Mouse (Mus musculus) neural tube, embryonic 13.5 days (tissue): Measurements from ENCODE around the gene 4930426L09Rik. TPM values are rescaled to one million over a fixed set of nuclear protein-coding genes. Genes with fewer than 3 reads are reported as not detected.
"Not testable (repeated sequence)": the region's sequence is repeated elsewhere in the genome, so short reads cannot be mapped to it uniquely, and the experiment has no call there.

Experiments
- ATAC-seq: fragments of 200-750 bp; cut with Nextera tagmentation; 2 replicates; pipeline ENCODE4 v1.8.0; 2017; ENCODE audit warnings: low read depth, mild to moderate bottlenecking, moderate TSS enrichment, moderate library complexity
- H3K27ac ChIP-seq: fragments of 300-500 bp; sonication (generic); replicated peaks from 2 replicates; pipeline ENCODE4 v1.5.1; 2015; ENCODE audit warnings: moderate library complexity, mild to moderate bottlenecking, inconsistent platforms
- H3K27me3 ChIP-seq: fragments of 300-500 bp; sonication (generic); 2 replicates; pipeline ENCODE4 v1.6.1; 2015; ENCODE audit warnings: mild to moderate bottlenecking, inconsistent platforms
- H3K36me3 ChIP-seq: fragments of 300-500 bp; sonication (generic); 2 replicates; pipeline ENCODE4 v1.6.1; 2015; ENCODE audit warnings: mild to moderate bottlenecking, inconsistent platforms
- H3K4me1 ChIP-seq: fragments of 300-500 bp; sonication (generic); replicated peaks from 2 replicates; pipeline ENCODE4 v1.6.1; 2015; ENCODE audit warnings: inconsistent platforms
- H3K4me2 ChIP-seq: fragments of 300-500 bp; sonication (generic); 2 replicates; pipeline ENCODE4 v1.6.1; 2015; ENCODE audit warnings: inconsistent platforms, mild to moderate bottlenecking, moderate library complexity
- H3K4me3 ChIP-seq: fragments of 300-500 bp; sonication (generic); 2 replicates; pipeline ENCODE4 v1.5.1; 2015; ENCODE audit warnings: mild to moderate bottlenecking, inconsistent platforms
- H3K9ac ChIP-seq: fragments of 300-500 bp; sonication (generic); 2 replicates; pipeline ENCODE4 v1.6.1; 2015; ENCODE audit warnings: moderate library complexity, mild to moderate bottlenecking, inconsistent platforms
- H3K9me3 ChIP-seq: fragments of 300-500 bp; sonication (generic); 2 replicates; pipeline ENCODE4 v1.6.1; 2016; ENCODE audit warnings: inconsistent platforms
- WGBS: fragments of 180-500 bp; shearing (Covaris S2); methylation state at CpG from one replicate; pipeline ENCODE4 v1.1.7; 2015; 5-methylcytosine and 5-hydroxymethylcytosine counted together
- polyA plus RNA-seq: library from polyadenylated mRNA; unstranded; fragments of >200 nt; fragmentation: Nextera tagmentation; extraction: Ambion mirVana; gene quantifications from 2 replicates; pipeline ENCODE4 v1.2.1, GENCODE M21; 2015

Gene 4930426L09Rik
- polyA plus RNA-seq, 1 experiment from 2014 or later = 0.74 TPM

DNA sequence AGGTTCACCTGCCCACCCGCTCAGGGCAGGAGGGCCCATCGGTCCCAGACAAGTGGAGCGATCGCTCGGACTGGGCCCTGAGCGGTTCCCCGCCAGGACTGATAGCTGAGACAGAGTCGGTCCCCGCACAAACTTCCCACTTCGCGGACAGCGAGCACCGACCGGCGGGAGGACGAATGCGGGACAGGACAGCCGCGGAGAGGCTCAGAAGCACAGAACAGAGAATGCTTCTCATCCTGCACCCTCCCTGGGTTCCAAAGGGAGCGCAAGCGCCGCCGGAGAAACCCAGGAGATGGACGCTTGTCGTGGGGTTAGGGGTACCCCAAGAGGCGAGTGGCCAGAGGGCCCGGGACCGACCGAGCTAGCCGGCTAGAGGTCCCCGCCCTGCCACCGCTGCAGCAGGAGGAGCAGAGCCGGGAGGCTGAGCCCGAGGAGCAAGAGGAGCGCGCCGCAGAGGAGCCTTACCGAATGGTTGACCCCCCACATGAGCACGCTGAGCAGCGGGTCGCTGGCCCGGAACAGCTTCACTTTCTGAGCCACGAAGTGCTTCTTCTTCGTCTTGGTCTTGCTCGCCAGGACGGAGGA, 664 bp upstream of the 4930426L09Rik start:
- H3K4me1 ChIP-seq = peaks cover 22% of the 10 kb centered on the region
- H3K4me3 ChIP-seq = peak overlapping the region; percentile 58
- peak; percentile 82 for ATAC-seq
- H3K36me3 ChIP-seq = no peaks in the 10 kb centered on the region
- H3K4me2 ChIP-seq = peak overlapping the region; percentile 92
- WGBS = under 1% methylated on average over 46 of the region's 46 CpGs
- H3K27ac ChIP-seq = peak overlapping the region; percentile 90
- H3K9ac ChIP-seq = peak overlapping the region; percentile 76
- H3K27me3 ChIP-seq = no peaks in the 10 kb centered on the region
- no peaks in the 10 kb centered on the region for H3K9me3 ChIP-seq

DNA sequence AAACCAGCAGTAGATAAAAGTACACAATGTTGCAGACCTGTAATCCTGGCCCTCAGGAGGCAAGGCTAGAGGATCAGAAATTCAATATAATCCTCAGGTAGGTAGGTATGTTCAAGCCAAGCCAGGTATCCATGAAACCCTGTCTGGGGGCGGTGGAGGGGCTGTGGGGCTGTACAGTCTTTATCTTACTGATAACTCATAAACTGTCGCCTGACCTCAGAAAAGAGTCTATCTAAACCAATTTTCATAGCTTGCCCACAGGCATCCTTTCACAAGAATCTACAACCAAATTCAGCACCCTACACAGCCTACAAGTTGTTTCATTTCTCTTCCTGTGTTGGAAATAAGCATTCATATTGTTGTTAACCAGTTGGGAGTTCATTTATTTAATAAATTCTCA, 1.3 kb downstream of the 4930426L09Rik start:
- no peak for ATAC-seq
- no peaks in the 10 kb centered on the region for H3K9me3 ChIP-seq
- no peak overlapping the region for H3K4me3 ChIP-seq
- no peak overlapping the region for H3K9ac ChIP-seq
- no peak overlapping the region for H3K4me2 ChIP-seq
- H3K27ac ChIP-seq = no peak overlapping the region
- H3K4me1 ChIP-seq = peaks cover 21% of the 10 kb centered on the region
- H3K27me3 ChIP-seq = no peaks in the 10 kb centered on the region
- WGBS = 85% methylated on average over 2 of the region's 2 CpGs
- no peaks in the 10 kb centered on the region for H3K36me3 ChIP-seq

- no peak overlapping the region for H3K27ac ChIP-seq
- no peak overlapping the region for H3K9ac ChIP-seq
- H3K4me2 ChIP-seq = no peak overlapping the region
- no peaks in the 10 kb centered on the region for H3K9me3 ChIP-seq
- no peaks in the 10 kb centered on the region for H3K4me1 ChIP-seq
- H3K36me3 ChIP-seq = no peaks in the 10 kb centered on the region
- H3K4me3 ChIP-seq = no peak overlapping the region
- no peaks in the 10 kb centered on the region for H3K27me3 ChIP-seq
- WGBS = 85% methylated on average over 10 of the region's 10 CpGs
- no peak for ATAC-seq
Measured at GRCm38 (mm10) chr2:19004801-19005200, 6.7 kb downstream of the 4930426L09Rik start.

- H3K4me2 ChIP-seq = no peak overlapping the region
- H3K27ac ChIP-seq = no peak overlapping the region
- H3K36me3 ChIP-seq = no peaks in the 10 kb centered on the region
- no peak for ATAC-seq
- no peak overlapping the region for H3K4me3 ChIP-seq
- no peaks in the 10 kb centered on the region for H3K4me1 ChIP-seq
- no peaks in the 10 kb centered on the region for H3K27me3 ChIP-seq
- no peak overlapping the region for H3K9ac ChIP-seq
- H3K9me3 ChIP-seq = no peaks in the 10 kb centered on the region
- WGBS = 79% methylated on average over 7 of the region's 7 CpGs
Measured at GRCm38 (mm10) chr2:19006124-19006523, 8.0 kb downstream of the 4930426L09Rik start.

GRCm38 (mm10) chr2:19007580-19007979, 9.4 kb downstream of the 4930426L09Rik start:
- ATAC-seq = no peak
- Histone ChIP-seq H3K4me2 (no peak overlapping the region), H3K36me3 (no peaks in the 10 kb centered on the region), H3K27ac (no peak overlapping the region), H3K9ac (no peak overlapping the region), H3K4me1 (no peaks in the 10 kb centered on the region), H3K9me3 (no peaks in the 10 kb centered on the region), H3K27me3 (no peaks in the 10 kb centered on the region), H3K4me3 (no peak overlapping the region)
- 85% methylated on average over 4 of the region's 4 CpGs for WGBS

- 89% methylated on average over 1 of the region's 1 CpGs for WGBS
- not testable (repeated sequence) for H3K4me3 ChIP-seq
Measured at GRCm38 (mm10) chr2:19010541-19010940, 12.4 kb downstream of the 4930426L09Rik start.

GRCm38 (mm10) chr2:19011443-19011842, 13.3 kb downstream of the 4930426L09Rik start:
- ATAC-seq = no peak
- 88% methylated on average over 6 of the region's 6 CpGs for WGBS
- H3K27me3 ChIP-seq = no peaks in the 10 kb centered on the region

More at GRCm38 (mm10) chr2:19010541-19010940, 12.4 kb downstream of the 4930426L09Rik start:
- H3K27me3 ChIP-seq, H3K9me3 ChIP-seq, H3K27ac ChIP-seq, ATAC-seq, H3K9ac ChIP-seq, H3K4me1 ChIP-seq, H3K4me2 ChIP-seq, H3K36me3 ChIP-seq: not testable (repeated sequence)

DNA sequence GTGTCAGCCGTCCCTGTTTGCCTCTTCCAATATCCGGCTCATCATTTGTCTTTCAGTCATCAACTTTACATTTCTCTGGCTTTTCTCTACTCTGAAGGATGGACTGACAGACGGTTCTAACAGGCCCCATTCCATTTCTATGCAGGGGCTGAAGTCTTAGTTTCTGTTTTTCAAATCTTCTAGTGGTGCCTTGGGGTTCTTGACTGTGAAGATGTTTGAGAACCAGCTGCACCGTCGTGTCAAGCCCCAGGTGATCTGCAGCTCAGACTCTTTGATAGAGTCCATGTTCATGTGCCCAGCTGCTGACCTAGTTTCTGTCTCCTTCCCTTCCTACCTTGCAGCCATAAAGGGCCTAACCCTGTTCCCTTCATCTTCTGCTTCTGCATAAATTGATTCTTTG, 18.2 kb downstream of the 4930426L09Rik start:
- Histone ChIP-seq H3K9ac (no peak overlapping the region), H3K4me2 (no peak overlapping the region), H3K27me3 (no peaks in the 10 kb centered on the region), H3K9me3 (no peaks in the 10 kb centered on the region), H3K4me3 (no peak overlapping the region), H3K27ac (no peak overlapping the region), H3K36me3 (no peaks in the 10 kb centered on the region), H3K4me1 (no peaks in the 10 kb centered on the region)
- no peak for ATAC-seq
- 84% methylated on average over 5 of the region's 5 CpGs for whole genome bisulfite sequencing

More at GRCm38 (mm10) chr2:19011443-19011842, 13.3 kb downstream of the 4930426L09Rik start:
- Histone ChIP-seq H3K4me2 (no peak overlapping the region), H3K4me1 (no peaks in the 10 kb centered on the region), H3K9me3 (no peaks in the 10 kb centered on the region), H3K27ac (no peak overlapping the region), H3K36me3 (no peaks in the 10 kb centered on the region), H3K9ac (no peak overlapping the region), H3K4me3 (no peak overlapping the region)

GRCm38 (mm10) chr2:19016839-19017238, 18.7 kb downstream of the 4930426L09Rik start:
- H3K4me3 ChIP-seq = no peak overlapping the region
- no peak overlapping the region for H3K9ac ChIP-seq
- no peaks in the 10 kb centered on the region for H3K9me3 ChIP-seq
- no peaks in the 10 kb centered on the region for H3K27me3 ChIP-seq
- no peak for ATAC-seq
- no peak overlapping the region for H3K4me2 ChIP-seq
- WGBS = 90% methylated on average over 1 of the region's 1 CpGs
- H3K4me1 ChIP-seq = no peaks in the 10 kb centered on the region
- no peak overlapping the region for H3K27ac ChIP-seq
- H3K36me3 ChIP-seq = no peaks in the 10 kb centered on the region

DNA sequence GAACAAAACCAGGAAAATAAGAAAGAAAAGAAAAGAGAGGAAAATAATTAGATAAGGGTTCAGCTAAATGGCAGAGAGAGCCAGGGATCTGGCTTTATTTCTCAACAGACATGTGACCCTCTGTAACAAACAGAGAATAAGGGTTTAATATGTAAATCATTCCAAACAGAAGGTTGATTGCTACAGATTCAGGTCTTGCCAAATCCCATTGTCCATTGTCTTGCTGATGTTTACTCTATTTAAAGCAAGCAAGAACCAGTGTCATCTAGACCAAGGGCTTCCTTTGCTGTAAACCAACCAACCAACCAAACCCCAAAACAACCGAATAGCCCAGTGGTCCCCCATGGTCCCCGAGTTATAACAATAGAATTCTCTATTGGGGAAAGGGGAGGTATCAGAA, 19.9 kb downstream of the 4930426L09Rik start:
- H3K9me3 ChIP-seq = no peaks in the 10 kb centered on the region
- 83% methylated on average over 2 of the region's 2 CpGs for WGBS
- no peak overlapping the region for H3K27ac ChIP-seq
- ATAC-seq = no peak
- H3K27me3 ChIP-seq = no peaks in the 10 kb centered on the region
- no peak overlapping the region for H3K9ac ChIP-seq
- H3K36me3 ChIP-seq = no peaks in the 10 kb centered on the region
- H3K4me2 ChIP-seq = no peak overlapping the region
- H3K4me3 ChIP-seq = no peak overlapping the region
- no peaks in the 10 kb centered on the region for H3K4me1 ChIP-seq

- no peak overlapping the region for H3K9ac ChIP-seq
- H3K27ac ChIP-seq = no peak overlapping the region
- no peak for ATAC-seq
- H3K36me3 ChIP-seq = no peaks in the 10 kb centered on the region
- no peaks in the 10 kb centered on the region for H3K27me3 ChIP-seq
- 89% methylated on average over 2 of the region's 2 CpGs for WGBS
- no peaks in the 10 kb centered on the region for H3K9me3 ChIP-seq
- no peak overlapping the region for H3K4me2 ChIP-seq
- no peak overlapping the region for H3K4me3 ChIP-seq
- H3K4me1 ChIP-seq = no peaks in the 10 kb centered on the region
Measured at GRCm38 (mm10) chr2:19024807-19025206, 26.7 kb downstream of the 4930426L09Rik start.

DNA sequence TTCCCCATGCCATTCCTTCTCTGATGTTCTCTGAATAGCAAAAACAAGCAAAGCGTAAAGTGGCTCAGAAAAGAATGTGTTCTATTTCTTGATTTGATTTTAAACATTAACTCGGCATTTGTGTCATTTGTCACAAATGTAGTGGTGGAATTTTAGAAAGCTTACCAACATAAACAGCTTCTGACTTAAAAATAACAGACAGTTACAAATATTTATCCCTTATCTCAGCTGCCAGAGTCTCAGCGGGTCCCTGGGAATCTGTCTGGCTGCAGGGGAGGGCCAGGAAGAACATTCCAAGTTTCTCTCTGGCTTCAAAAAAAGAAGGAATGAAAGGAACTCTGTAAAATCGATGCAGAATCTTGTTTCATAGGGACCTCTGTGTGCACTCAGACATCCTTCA, 39.3 kb downstream of the 4930426L09Rik start:
- no peak overlapping the region for H3K27ac ChIP-seq
- no peak for ATAC-seq
- 81% methylated on average over 4 of the region's 4 CpGs for WGBS
- H3K9ac ChIP-seq = no peak overlapping the region
- H3K4me2 ChIP-seq = no peak overlapping the region
- no peaks in the 10 kb centered on the region for H3K36me3 ChIP-seq
- no peaks in the 10 kb centered on the region for H3K27me3 ChIP-seq
- peaks cover 5% of the 10 kb centered on the region; the same call in 1 of the 2 replicates for H3K9me3 ChIP-seq
- H3K4me3 ChIP-seq = no peak overlapping the region
- no peaks in the 10 kb centered on the region for H3K4me1 ChIP-seq

GRCm38 (mm10) chr2:19037907-19038570, 39.9 kb downstream of the 4930426L09Rik start:
- ATAC-seq = no peak
- H3K27ac ChIP-seq = no peak overlapping the region
- no peak overlapping the region for H3K4me2 ChIP-seq
- 73% methylated on average over 4 of the region's 4 CpGs for WGBS
- peaks cover 5% of the 10 kb centered on the region; the same call in 1 of the 2 replicates for H3K9me3 ChIP-seq
- H3K36me3 ChIP-seq = no peaks in the 10 kb centered on the region
- H3K27me3 ChIP-seq = no peaks in the 10 kb centered on the region
- H3K9ac ChIP-seq = no peak overlapping the region
- no peaks in the 10 kb centered on the region for H3K4me1 ChIP-seq
- H3K4me3 ChIP-seq = no peak overlapping the region
